In genomic region chr10:67061367-67061801, GRCm38 (mm10) we compare ENCODE assay signal across 9 mouse cellular contexts. TPM values are rescaled to one million over a fixed set of nuclear protein-coding genes. Genes with fewer than 3 reads are reported as not detected.
DNase-seq lines count a peak whose midpoint lies in the region; ATAC-seq and TF ChIP-seq lines count a peak whose summit lies in the region.
"Had no signal": no experiment of that assay in that cellular context is flagged by ENCODE, and none has a peak within 500 bp of the region (broad histone marks: within the 10 kb centered on the region; RNA-seq: fewer than 3 reads in every experiment).

No protein-coding gene starts in this region.

- H3K27me3 ChIP-seq in forebrain, postnatal 0 days (ENCODE audit: insufficient read depth, low read length), result no peaks in the 10 kb centered on the region
- no peaks in the 10 kb centered on the region for H3K27me3 ChIP-seq in limb, embryonic 13.5 days

- WGBS in forebrain, postnatal 0 days, result 10% methylated on average over 10 of the region's 10 CpGs
- 54% methylated on average over 10 of the region's 10 CpGs for WGBS in limb, embryonic 13.5 days

- H3K36me3 ChIP-seq in forebrain, postnatal 0 days (ENCODE audit: insufficient read depth), result no peaks in the 10 kb centered on the region
- H3K36me3 ChIP-seq in limb, embryonic 13.5 days, result no peaks in the 10 kb centered on the region

- peak overlapping the region; percentile 13; the same call in 1 of the 2 replicates for H3K4me2 ChIP-seq in forebrain, postnatal 0 days (ENCODE audit: low read depth)
- H3K4me2 ChIP-seq in limb, embryonic 13.5 days (replicated peaks), result peak overlapping the region; percentile 42

- no peaks in the 10 kb centered on the region for H3K9me3 ChIP-seq in forebrain, postnatal 0 days (ENCODE audit: low read length)
- no peaks in the 10 kb centered on the region for H3K9me3 ChIP-seq in limb, embryonic 13.5 days

- H3K4me1 ChIP-seq in forebrain, postnatal 0 days (ENCODE audit: insufficient read depth), result peaks cover 19% of the 10 kb centered on the region
- peaks cover 57% of the 10 kb centered on the region for H3K4me1 ChIP-seq in limb, embryonic 13.5 days

- peak; percentile 47 for ATAC-seq in forebrain, postnatal 0 days
- ATAC-seq in limb, embryonic 13.5 days (ENCODE audit: low FRiP score, low read depth), result no peak

- TF ChIP-seq CTCF in forebrain, postnatal 0 days (IDR thresholded peaks at IDR 0.05; ENCODE audit: low read depth), result no peak

- H3K9ac ChIP-seq in forebrain, postnatal 0 days, result no peak overlapping the region
- no peak overlapping the region for H3K9ac ChIP-seq in limb, embryonic 13.5 days

- H3K4me3 ChIP-seq in forebrain, postnatal 0 days (ENCODE audit: low read depth, low read length), result no peak overlapping the region
- H3K4me3 ChIP-seq in limb, embryonic 13.5 days, result no peak overlapping the region
- H3K4me3 ChIP-seq: erythroblast, embryonic 14.5 days had no signal

- DNase-seq in embryo, embryonic 10.5 days (ENCODE audit: low spot score), result peak; percentile 68
- no peak for DNase-seq in embryo, embryonic 10 days (ENCODE audit: low spot score)
- peak; percentile 77 for DNase-seq in MN1 (ENCODE audit: low spot score)
- peak; percentile 58 for DNase-seq in forebrain, postnatal 0 days
- peak; percentile 52 for DNase-seq in retina, embryonic 14.5 days (ENCODE audit: low spot score)
- no peak for DNase-seq in spleen, postnatal 36 days (ENCODE audit: low spot score in 2 of 2)
- no peak for DNase-seq in thymus, postnatal 36 days

- H3K27ac ChIP-seq in forebrain, postnatal 0 days (ENCODE audit: low read depth, low read length), result peak overlapping the region; percentile 55
- H3K27ac ChIP-seq in limb, embryonic 13.5 days, result peak overlapping the region; percentile 70

RNA-seq across cellular contexts. Expression of gene Jmjd1c, which starts 34.5 kb away (rescaled TPM):
- total RNA-seq in forebrain, postnatal 0 days (2014; rRNA removed), result 67.1 and 76.8 TPM in 2 replicates
- polyA plus RNA-seq in forebrain, postnatal 0 days (2015; fragmentation: Nextera tagmentation; extraction: Ambion mirVana), result 29.6 and 44.4 TPM in 2 replicates
- 47.3 and 52.4 TPM in 2 replicates for polyA plus RNA-seq in limb, embryonic 13.5 days (2015; fragmentation: Nextera tagmentation; extraction: Ambion mirVana)

RNA-seq across cellular contexts. Expression of gene Reep3, which starts 35.4 kb away (rescaled TPM):
- total RNA-seq in forebrain, postnatal 0 days (2014; rRNA removed), result 21.7 and 30.8 TPM in 2 replicates
- 18.8 and 23.7 TPM in 2 replicates for polyA plus RNA-seq in forebrain, postnatal 0 days (2015; fragmentation: Nextera tagmentation; extraction: Ambion mirVana)
- polyA plus RNA-seq in limb, embryonic 13.5 days (2015; fragmentation: Nextera tagmentation; extraction: Ambion mirVana), result 48.6 and 50.3 TPM in 2 replicates

Comparison
In these comparisons a context has a peak if more than half of its experiments do, and no peak if none do; other contexts are left out.
1. DNase-seq: peak in embryo, embryonic 10.5 days (single experiment), MN1 (single experiment), forebrain, postnatal 0 days (single experiment) and retina, embryonic 14.5 days (single experiment); none in embryo, embryonic 10 days (single experiment), spleen, postnatal 36 days (0 of 2) and thymus, postnatal 36 days (0 of 2).